Mouse (Mus musculus) CH12.LX (cell line): ENCODE measurements around the gene Cdh4. TPM values are rescaled to one million over a fixed set of nuclear protein-coding genes. Genes with fewer than 3 reads are reported as not detected.

Experiments
- DNase-seq: peaks from one replicate; pipeline ENCODE4 v3.0.0-alpha.2; 2013; ENCODE audit errors: extremely low read depth
- H3K27ac ChIP-seq: 2 replicates; pipeline ENCODE4 v1.5.1; 2012; ENCODE audit warnings: low read depth, mild to moderate bottlenecking, control low read depth, moderate library complexity; ENCODE audit not compliant: insufficient read depth
- H3K27me3 ChIP-seq: replicated peaks from 2 replicates; pipeline ENCODE3; 2012; ENCODE audit warnings: inconsistent platforms
- H3K36me3 ChIP-seq, 2 experiments: replicated peaks in 1 of 2; 2 replicates each; pipeline versions ENCODE3 to v1.6.1; 2012; ENCODE audit warnings: inconsistent platforms in 1 of 2, low read length in 1 of 2, mild to moderate bottlenecking in 1 of 2, mixed read lengths in 1 of 2, moderate library complexity in 1 of 2; ENCODE audit not compliant: control insufficient read depth in 1 of 2, insufficient read depth in 1 of 2
- H3K4me1 ChIP-seq, 2 experiments: 2 replicates each; pipeline ENCODE4 v1.6.1; 2012; ENCODE audit warnings: inconsistent platforms in 1 of 2, moderate library complexity in 1 of 2; ENCODE audit not compliant: insufficient read depth in 2 of 2, control insufficient read depth in 1 of 2
- H3K4me2 ChIP-seq: 2 replicates; pipeline ENCODE4 v1.6.1; 2012; ENCODE audit warnings: low read depth, mild to moderate bottlenecking, control low read depth; ENCODE audit not compliant: poor library complexity, insufficient read depth, severe bottlenecking
- H3K4me3 ChIP-seq, 3 experiments: fragments of 150-350 bp in 1 of 3; sonication (generic) in 1 of 3; replicated peaks in 1 of 3; 2 replicates each; pipeline versions ENCODE3 to v1.5.1; 2011 to 2012; ENCODE audit warnings: low read depth in 2 of 3, low read length in 2 of 3, mild to moderate bottlenecking in 2 of 3, moderate library complexity in 2 of 3, control low read depth in 1 of 3, improper control_type of control experiment in 1 of 3, inconsistent platforms in 1 of 3, mixed read lengths in 1 of 3; ENCODE audit not compliant: poor library complexity in 1 of 3
- H3K79me2 ChIP-seq: replicated peaks from 2 replicates; pipeline ENCODE4 v1.6.1; 2012; ENCODE audit warnings: mild to moderate bottlenecking, moderate library complexity; ENCODE audit not compliant: control insufficient read depth, poor library complexity, insufficient read depth, severe bottlenecking; ENCODE audit errors: extremely low read depth
- H3K9ac ChIP-seq: 2 replicates; pipeline ENCODE4 v1.6.1; 2012; ENCODE audit warnings: low read depth, mild to moderate bottlenecking, control low read depth, moderate library complexity; ENCODE audit not compliant: insufficient read depth
- H3K9me3 ChIP-seq: replicated peaks from 2 replicates; pipeline ENCODE3; 2012; ENCODE audit warnings: low read length, inconsistent platforms, mixed read lengths
- BHLHE40 ChIP-seq: IDR thresholded peaks from 2 replicates; pipeline ENCODE4 v1.6.1; 2011; ENCODE audit warnings: mild to moderate bottlenecking, low read depth, low read length, improper control_type of control experiment
- CHD1 ChIP-seq: IDR thresholded peaks from 2 replicates; pipeline ENCODE4 v1.6.1; 2012; ENCODE audit warnings: low read depth, low read length, improper control_type of control experiment, inconsistent platforms
- CHD2 ChIP-seq: IDR thresholded peaks from 2 replicates; pipeline ENCODE4 v1.6.1; 2011; ENCODE audit warnings: low read length, improper control_type of control experiment
- EP300 ChIP-seq: IDR thresholded peaks from 2 replicates; pipeline ENCODE4 v1.6.1; 2011; ENCODE audit warnings: low read length, improper control_type of control experiment
- ETS1 ChIP-seq: conservative IDR thresholded peaks from 2 replicates; pipeline ENCODE4 v1.6.1; 2012; ENCODE audit warnings: low read depth, mild to moderate bottlenecking, inconsistent platforms, low read length, improper control_type of control experiment, moderate library complexity
- GABPA ChIP-seq: IDR thresholded peaks from 2 replicates; pipeline ENCODE4 v1.6.1; 2012; ENCODE audit warnings: low read depth, low read length, improper control_type of control experiment, inconsistent platforms; ENCODE audit not compliant: insufficient replicate concordance
- HCFC1 ChIP-seq: IDR thresholded peaks from 2 replicates; pipeline ENCODE4 v1.6.1; 2012; ENCODE audit warnings: low read depth, mild to moderate bottlenecking, inconsistent platforms, low read length, improper control_type of control experiment
- IRF4 ChIP-seq: IDR thresholded peaks from 2 replicates; pipeline ENCODE4 v1.6.1; 2014; ENCODE audit warnings: low read depth, mild to moderate bottlenecking, inconsistent platforms, low read length, improper control_type of control experiment
- JUN ChIP-seq: IDR thresholded peaks from 2 replicates; pipeline ENCODE4 v1.6.1; 2011; ENCODE audit warnings: low read depth, mild to moderate bottlenecking, low read length, improper control_type of control experiment, moderate library complexity; ENCODE audit not compliant: insufficient read depth
- JUND ChIP-seq: conservative IDR thresholded peaks from 2 replicates; pipeline ENCODE4 v1.6.1; 2011; ENCODE audit warnings: low read depth, low read length, improper control_type of control experiment
- KAT2A ChIP-seq: IDR thresholded peaks from 2 replicates; pipeline ENCODE4 v1.6.1; 2012; ENCODE audit warnings: low read length, improper control_type of control experiment, inconsistent platforms; ENCODE audit not compliant: insufficient replicate concordance
- MAFK ChIP-seq: IDR thresholded peaks from 2 replicates; pipeline ENCODE4 v1.6.1; 2011; ENCODE audit warnings: low read length, improper control_type of control experiment; ENCODE audit not compliant: insufficient replicate concordance
- MAX ChIP-seq: IDR thresholded peaks from 2 replicates; pipeline ENCODE4 v1.6.1; 2011; ENCODE audit warnings: low read length, improper control_type of control experiment
- MAZ ChIP-seq: IDR thresholded peaks from 2 replicates; pipeline ENCODE4 v1.6.1; 2012; ENCODE audit warnings: low read depth, mild to moderate bottlenecking, inconsistent platforms, low read length, improper control_type of control experiment, moderate library complexity
- MXI1 ChIP-seq: IDR thresholded peaks from 2 replicates; pipeline ENCODE4 v1.6.1; 2011; ENCODE audit warnings: mild to moderate bottlenecking, low read depth, low read length, improper control_type of control experiment
- NRF1 ChIP-seq: IDR thresholded peaks from 2 replicates; pipeline ENCODE4 v1.6.1; 2014; ENCODE audit warnings: low read depth, mild to moderate bottlenecking, inconsistent platforms, low read length, improper control_type of control experiment, moderate library complexity
- PAX5 ChIP-seq: IDR thresholded peaks from 2 replicates; pipeline ENCODE4 v1.6.1; 2012; ENCODE audit warnings: low read length, inconsistent platforms, mixed read lengths
- POLR2A ChIP-seq: IDR thresholded peaks from 2 replicates; pipeline ENCODE4 v1.6.1; 2011; ENCODE audit warnings: low read depth, mild to moderate bottlenecking, improper control_type of control experiment, low read length
- SIN3A ChIP-seq: IDR thresholded peaks from 2 replicates; pipeline ENCODE4 v1.6.1; 2012; ENCODE audit warnings: low read length, improper control_type of control experiment, inconsistent platforms
- TBP ChIP-seq: conservative IDR thresholded peaks from 2 replicates; pipeline ENCODE4 v1.6.1; 2011; ENCODE audit warnings: low read depth, low read length, improper control_type of control experiment
- UBTF ChIP-seq: IDR thresholded peaks from 2 replicates; pipeline ENCODE4 v1.6.1; 2012; ENCODE audit warnings: low read depth, mild to moderate bottlenecking, inconsistent platforms, low read length, improper control_type of control experiment, moderate library complexity
- ZKSCAN1 ChIP-seq: IDR thresholded peaks from 2 replicates; pipeline ENCODE4 v1.6.1; 2012; ENCODE audit warnings: low read depth, inconsistent platforms, low read length, improper control_type of control experiment, borderline replicate concordance
- ZNF384 ChIP-seq: IDR thresholded peaks from 2 replicates; pipeline ENCODE4 v1.6.1; 2012; ENCODE audit warnings: low read depth, low read length, improper control_type of control experiment, inconsistent platforms
- dilution Hi-C: fragments of 300-500 bp; cut with MboI; formaldehyde crosslinking; loops from 2 replicates; pipeline ENCODE4 v1.14.3; 2020; ENCODE audit warnings: low sequenced_read_pairs; ENCODE audit not compliant: extremely low pct_unique_long_range_greater_than_20kb, extremely low pct_ligation_motif_present
- in situ Hi-C: fragments of 300-500 bp; cut with MboI; formaldehyde crosslinking; loops from 3 replicates; pipeline ENCODE4 v1.14.3; 2019; ENCODE audit warnings: low sequenced_read_pairs, low pct_ligation_motif_present, low pct_unique_long_range_greater_than_20kb, mixed read lengths
- polyA plus RNA-seq: library from polyadenylated mRNA; unstranded; fragments of >175 nt; gene quantifications from 2 replicates; pipeline ENCODE4 v1.2.1, GENCODE M21; 2012; ENCODE audit warnings: low read depth; ENCODE audit not compliant: insufficient read length
- total RNA-seq, 2 experiments: library from RNA; depleted of rRNA; stranded (reverse); fragments of 300-350 nt in 1 of 2; fragments of >200 nt in 1 of 2; gene quantifications; 2 replicates each; pipeline ENCODE4 v1.2.3; 2012 to 2014

Gene Cdh4
- total and polyA plus RNA-seq, 3 experiments: not detected

GRCm38 (mm10) chr2:179891048-179891447, 448.8 kb downstream of the Cdh4 start:
- Histone ChIP-seq H3K4me1 (peaks cover 4 to 7% of the 10 kb centered on the region in 2 experiments; a peak in 3 of 4 replicates), H3K36me3 (no peaks in the 10 kb centered on the region), H3K27me3 (peaks cover 26% of the 10 kb centered on the region), H3K9ac (no peak overlapping the region), H3K79me2 (no peaks in the 10 kb centered on the region), H3K27ac (no peak overlapping the region), H3K4me3 (no peak overlapping the region), H3K4me2 (no peak overlapping the region), H3K9me3 (no peaks in the 10 kb centered on the region)
- in situ Hi-C loops (loop anchor here (25.0 kb wide), 1 partner anchor 1329 kb away; no protein-coding TSS in a partner anchor), dilution Hi-C loops (no loop called here)
- no peak for TF ChIP-seq HCFC1
- TF ChIP-seq UBTF: no peak
- no peak for TF ChIP-seq MAZ
- TF ChIP-seq SIN3A: no peak
- TF ChIP-seq PAX5: no peak
- TF ChIP-seq CHD2: no peak
- no peak for TF ChIP-seq POLR2A
- TF ChIP-seq CHD1: no peak
- TF ChIP-seq MXI1: no peak
- TF ChIP-seq IRF4: no peak
- no peak for TF ChIP-seq JUND
- no peak for TF ChIP-seq BHLHE40
- TF ChIP-seq JUN: no peak
- no peak for TF ChIP-seq TBP
- no peak for TF ChIP-seq EP300
- TF ChIP-seq ETS1: no peak
- no peak for TF ChIP-seq GABPA
- TF ChIP-seq MAFK: no peak
- TF ChIP-seq MAX: no peak
- DNase-seq: no peak

- H3K9ac ChIP-seq: no peak overlapping the region
- peaks cover under 1% of the 10 kb centered on the region for H3K27me3 ChIP-seq
- no peak for TF ChIP-seq ZKSCAN1
- TF ChIP-seq IRF4: no peak
- TF ChIP-seq KAT2A: no peak
- no peak for TF ChIP-seq TBP
- no peak for TF ChIP-seq ZNF384
- TF ChIP-seq NRF1: no peak
- no peak for TF ChIP-seq SIN3A
- no peak overlapping the region for H3K27ac ChIP-seq
- dilution Hi-C loops: no loop called here
- no peaks in the 10 kb centered on the region for H3K79me2 ChIP-seq
- no peaks in the 10 kb centered on the region for H3K9me3 ChIP-seq
- H3K36me3 ChIP-seq: no peaks in the 10 kb centered on the region
- H3K4me1 ChIP-seq: peaks cover 10 to 26% of the 10 kb centered on the region in 2 experiments
- DNase-seq: no peak
- in situ Hi-C loops: loop anchor here (25.0 kb wide), 1 partner anchor 1335 kb away; no protein-coding TSS in a partner anchor
- no peak overlapping the region for H3K4me2 ChIP-seq
- no peak overlapping the region for H3K4me3 ChIP-seq
Observed at GRCm38 (mm10) chr2:179896949-179897348, 454.7 kb downstream of the Cdh4 start.
